Mouse (Mus musculus): ENCODE measurements around the gene Ceacam18.

- TF ChIP-seq GATA1 (IDR thresholded peaks at IDR 0.05; ENCODE audit: borderline replicate concordance, low read length), result no peak
- TF ChIP-seq CTCF (IDR thresholded peaks at IDR 0.05; ENCODE audit: low read depth, low read length), result 0 out of 2 replicates have a peak, but pooled peaks have one; percentile 5
- no peak for TF ChIP-seq POLR2AphosphoS5 (IDR thresholded peaks at IDR 0.05; ENCODE audit: insufficient replicate concordance, low read depth, low read length)
Measured at GRCm38 (mm10) chr7:43584790-43585189, 49.7 kb upstream of the Ceacam18 start.

All from G1E (cell line).